Mouse (Mus musculus) CH12.LX (cell line): ENCODE measurements around the gene Ibsp.

ENCODE experiments used
- CTCF ChIP-seq, 2 experiments: IDR thresholded peaks in 1 of 2; conservative IDR thresholded peaks in 1 of 2; 2 replicates each; pipeline ENCODE4 v1.5.1; 2011 to 2012; ENCODE audit warnings: low read depth in 2 of 2, low read length in 2 of 2, improper control_type of control experiment in 1 of 2, inconsistent platforms in 1 of 2, mild to moderate bottlenecking in 1 of 2, moderate library complexity in 1 of 2
- ELF1 ChIP-seq: IDR thresholded peaks from 2 replicates; pipeline ENCODE4 v1.6.1; 2014; ENCODE audit warnings: low read depth, mild to moderate bottlenecking, inconsistent platforms, low read length, improper control_type of control experiment
- EP300 ChIP-seq: IDR thresholded peaks from 2 replicates; pipeline ENCODE4 v1.6.1; 2011; ENCODE audit warnings: low read length, improper control_type of control experiment
- HCFC1 ChIP-seq: IDR thresholded peaks from 2 replicates; pipeline ENCODE4 v1.6.1; 2012; ENCODE audit warnings: low read depth, mild to moderate bottlenecking, inconsistent platforms, low read length, improper control_type of control experiment
- JUN ChIP-seq: IDR thresholded peaks from 2 replicates; pipeline ENCODE4 v1.6.1; 2011; ENCODE audit warnings: low read depth, mild to moderate bottlenecking, low read length, improper control_type of control experiment, moderate library complexity; ENCODE audit not compliant: insufficient read depth
- MEF2A ChIP-seq: IDR thresholded peaks from 2 replicates; pipeline ENCODE4 v1.6.1; 2014; ENCODE audit warnings: low read depth, mild to moderate bottlenecking, inconsistent platforms, low read length, improper control_type of control experiment, borderline replicate concordance
- MYC ChIP-seq: IDR thresholded peaks from 2 replicates; pipeline ENCODE4 v1.6.1; 2011; ENCODE audit warnings: low read depth, mild to moderate bottlenecking, improper control_type of control experiment, low read length
- POLR2A ChIP-seq: IDR thresholded peaks from 2 replicates; pipeline ENCODE4 v1.6.1; 2011; ENCODE audit warnings: low read depth, mild to moderate bottlenecking, improper control_type of control experiment, low read length
- RAD21 ChIP-seq: IDR thresholded peaks from 2 replicates; pipeline ENCODE4 v1.6.1; 2011; ENCODE audit warnings: low read depth, mild to moderate bottlenecking, low read length, improper control_type of control experiment, moderate library complexity
- RCOR1 ChIP-seq: conservative IDR thresholded peaks from 2 replicates; pipeline ENCODE4 v1.6.1; 2012; ENCODE audit warnings: low read depth, mild to moderate bottlenecking, inconsistent platforms, low read length, improper control_type of control experiment
- TCF12 ChIP-seq: IDR thresholded peaks from 2 replicates; pipeline ENCODE4 v1.6.1; 2014; ENCODE audit warnings: low read depth, mild to moderate bottlenecking, inconsistent platforms, low read length, improper control_type of control experiment
- USF1 ChIP-seq: IDR thresholded peaks from 2 replicates; pipeline ENCODE4 v1.6.1; 2014; ENCODE audit warnings: low read depth, mild to moderate bottlenecking, inconsistent platforms, low read length, improper control_type of control experiment
- ZMIZ1 ChIP-seq: IDR thresholded peaks from 2 replicates; pipeline ENCODE4 v1.6.1; 2012; ENCODE audit warnings: low read depth, mild to moderate bottlenecking, inconsistent platforms, low read length, improper control_type of control experiment

DNA sequence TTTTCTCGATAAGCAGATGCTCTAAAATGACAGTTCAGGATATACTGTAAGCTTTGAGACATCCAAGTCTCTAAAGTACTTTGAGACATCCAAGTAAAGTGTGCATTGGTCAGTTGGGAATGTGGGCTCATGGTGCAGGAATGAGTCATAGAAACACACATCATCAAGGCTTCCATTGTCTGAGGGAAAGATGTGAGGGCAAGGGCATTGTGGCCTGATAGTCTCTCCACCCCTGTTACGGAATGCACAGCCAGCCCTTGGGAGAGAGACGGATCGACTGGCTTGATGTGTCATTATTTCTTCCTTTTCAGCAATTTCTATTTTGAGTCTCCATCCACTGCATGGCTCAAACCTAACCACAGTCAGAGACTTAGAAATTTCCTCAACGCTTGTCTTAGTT lies 47.2 kb upstream of the Ibsp start:
- TF ChIP-seq RAD21 (no peak), EP300 (no peak), MYC (no peak), ELF1 (no peak), RCOR1 (no peak), ZMIZ1 (no peak), POLR2A (no peak), CTCF (conservative IDR thresholded peaks at IDR 0.05 in 1 of 2, IDR thresholded peaks at IDR 0.05 in 1 of 2; ENCODE audit: low read depth in 2 of 2, low read length in 2 of 2) (no peak), HCFC1 (no peak), JUN (no peak), TCF12 (no peak), MEF2A (no peak), USF1 (no peak)
